Mouse (Mus musculus): ENCODE results near the gene Myg1.

Myg1 gene

DNA sequence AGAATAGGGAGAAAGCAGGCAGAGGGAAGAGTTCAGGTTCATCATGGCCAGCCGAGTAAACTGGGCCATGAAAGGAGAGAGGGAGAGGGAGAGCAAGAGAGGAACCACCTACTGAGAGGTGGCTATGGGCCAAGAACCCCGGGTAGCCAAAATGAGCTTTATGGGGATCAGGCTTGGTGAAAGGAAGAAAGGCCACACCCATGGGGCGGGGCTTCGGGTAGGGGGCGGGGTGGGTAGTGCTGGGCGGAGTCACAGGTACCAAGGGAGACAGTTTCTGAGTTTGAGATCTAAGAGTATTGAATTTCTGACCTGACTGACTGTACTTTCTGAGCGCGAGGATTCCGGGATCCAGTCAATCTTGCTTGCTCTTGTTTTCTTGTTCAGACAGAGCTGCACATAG, 55.1 kb downstream of the Myg1 start:
- no peak for DNase-seq (ENCODE audit: low spot score)
